Mouse (Mus musculus): ENCODE data around the gene Kif22. TPM values are rescaled to one million over a fixed set of nuclear protein-coding genes. Genes with fewer than 3 reads are reported as not detected.

Gene Kif22
- total and polyA plus RNA-seq, 3 experiments = 57.7 to 298 (median 119) TPM

DNA sequence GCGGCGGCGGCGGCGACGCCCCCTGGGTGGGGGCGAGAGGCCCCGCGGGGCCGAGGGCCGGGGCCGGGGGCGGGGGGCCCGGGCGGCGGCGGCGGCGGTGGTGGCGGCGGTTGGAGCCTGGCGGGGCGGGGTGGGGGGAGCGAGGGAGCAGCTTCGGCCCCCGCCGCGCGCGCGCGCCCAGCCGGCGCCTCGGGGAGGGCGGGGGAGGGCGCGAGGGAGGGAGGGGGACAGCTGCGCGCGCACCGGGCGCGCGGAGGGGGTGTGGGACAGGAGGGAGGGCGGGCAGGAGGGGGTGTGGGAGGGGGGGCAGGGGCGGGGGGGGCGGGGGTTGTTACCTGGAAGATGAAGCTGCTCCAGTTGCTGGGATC lies 15.7 kb downstream of the Kif22 start:
- TF ChIP-seq BHLHE40 (IDR thresholded peaks at IDR 0.05; ENCODE audit: borderline replicate concordance, low read depth, low read length) = no peak
- peak; percentile 20; the same call in 1 of the 2 replicates for TF ChIP-seq SIN3A (IDR thresholded peaks at IDR 0.05; ENCODE audit: low read length)
- Histone ChIP-seq H3K79me2 (ENCODE audit: control insufficient read depth, insufficient read depth, low read length, poor library complexity) (peaks cover 41% of the 10 kb centered on the region), H3K4me1 (ENCODE audit: control insufficient read depth in 1 of 2, insufficient read depth in 2 of 2, low read length in 2 of 2) (peaks cover 26 to 47% of the 10 kb centered on the region in 2 experiments), H3K9ac (ENCODE audit: control insufficient read depth, low read depth, low read length, poor library complexity, severe bottlenecking) (peak overlapping the region; percentile 97), H3K27ac (ENCODE audit: control insufficient read depth, low read depth, low read length) (peak overlapping the region; percentile 93), H3K9me3 (replicated peaks; ENCODE audit: insufficient read depth, low read length) (no peaks in the 10 kb centered on the region), H3K36me3 (ENCODE audit: control insufficient read depth in 1 of 2, insufficient read depth in 2 of 2, low read length in 2 of 2) (peaks cover 17 to 50% of the 10 kb centered on the region in 2 experiments), H3K27me3 (ENCODE audit: control insufficient read depth in 1 of 2, insufficient read depth in 2 of 2, low read length in 2 of 2) (no peaks in the 10 kb centered on the region), H3K4me3 (ENCODE audit: control insufficient read depth in 1 of 2, insufficient read depth in 1 of 2, low read depth in 2 of 2, low read length in 2 of 2) (no peak overlapping the region; a peak in 1 of 4 replicates)
- DNase-seq (ENCODE audit: low read depth, low spot score) = no peak

DNA sequence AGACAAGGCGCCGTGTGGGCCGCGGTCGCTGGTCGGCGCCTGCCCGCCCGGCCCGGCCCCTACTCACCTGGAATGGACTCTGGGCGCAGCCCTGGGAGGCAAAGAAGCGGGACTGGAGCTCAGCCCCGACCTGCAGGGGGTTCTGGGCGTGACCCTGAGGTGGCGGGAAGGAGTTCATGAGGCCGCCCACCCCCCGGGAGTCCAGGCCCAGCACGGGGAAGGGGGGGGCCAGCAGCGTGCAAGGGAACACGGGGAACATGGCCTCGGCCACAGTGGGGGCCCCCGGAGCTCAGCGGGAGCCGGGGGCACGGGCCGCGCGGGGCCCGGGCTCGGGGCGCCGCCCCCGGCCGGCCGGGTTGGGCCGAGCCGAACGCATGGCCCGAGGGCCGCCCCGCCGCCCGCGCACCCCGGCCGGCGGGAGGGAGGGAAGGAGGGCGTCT lies 16.1 kb downstream of the Kif22 start:
- Histone ChIP-seq H3K27ac (ENCODE audit: control insufficient read depth, low read depth, low read length) (peak overlapping the region; percentile 93), H3K9ac (ENCODE audit: control insufficient read depth, low read depth, low read length, poor library complexity, severe bottlenecking) (peak overlapping the region; percentile 97), H3K9me3 (replicated peaks; ENCODE audit: insufficient read depth, low read length) (no peaks in the 10 kb centered on the region), H3K4me3 (ENCODE audit: control insufficient read depth in 1 of 2, insufficient read depth in 1 of 2, low read depth in 2 of 2, low read length in 2 of 2) (peak overlapping the region; percentile 59 to 86; a peak in 3 of 4 replicates), H3K79me2 (ENCODE audit: control insufficient read depth, insufficient read depth, low read length, poor library complexity) (peaks cover 41% of the 10 kb centered on the region), H3K4me1 (ENCODE audit: control insufficient read depth in 1 of 2, insufficient read depth in 2 of 2, low read length in 2 of 2) (peaks cover 22 to 44% of the 10 kb centered on the region in 2 experiments), H3K27me3 (ENCODE audit: control insufficient read depth in 1 of 2, insufficient read depth in 2 of 2, low read length in 2 of 2) (no peaks in the 10 kb centered on the region), H3K36me3 (ENCODE audit: control insufficient read depth in 1 of 2, insufficient read depth in 2 of 2, low read length in 2 of 2) (peaks cover 15 to 46% of the 10 kb centered on the region in 2 experiments)
- peak; percentile 85 for DNase-seq (ENCODE audit: low read depth, low spot score)
- peak; percentile 52 for TF ChIP-seq NELFE (IDR thresholded peaks at IDR 0.05; ENCODE audit: low read depth, low read length)
- peak; percentile 49; the same call in 1 of the 2 replicates for TF ChIP-seq HCFC1 (IDR thresholded peaks at IDR 0.05; ENCODE audit: low read depth, low read length)
- no peak; the same call in 1 of the 2 replicates for TF ChIP-seq MAX (IDR thresholded peaks at IDR 0.05; ENCODE audit: low read length)
- TF ChIP-seq TCF12 (IDR thresholded peaks at IDR 0.05; ENCODE audit: low read depth, low read length) = peak; percentile 36
- TF ChIP-seq GATA1 (IDR thresholded peaks at IDR 0.05; ENCODE audit: low read depth, low read length) = no peak
- TF ChIP-seq POLR2AphosphoS2 (IDR thresholded peaks at IDR 0.05; ENCODE audit: low read length) = no peak; the same call in 1 of the 2 replicates
- TF ChIP-seq EP300 (IDR thresholded peaks at IDR 0.05; ENCODE audit: low read depth in 1 of 2, low read length in 2 of 2) = no peak; a peak in 1 of 4 replicates
- no peak for TF ChIP-seq MEF2A (IDR thresholded peaks at IDR 0.05; ENCODE audit: extremely low read depth, insufficient replicate concordance, low read depth, low read length, poor library complexity, severe bottlenecking)
- no peak for TF ChIP-seq SMC3 (IDR thresholded peaks at IDR 0.05; ENCODE audit: low read depth, low read length)
- no peak for TF ChIP-seq ZKSCAN1 (IDR thresholded peaks at IDR 0.05; ENCODE audit: low read depth, low read length)
- no peak for TF ChIP-seq RAD21 (IDR thresholded peaks at IDR 0.05; ENCODE audit: low read depth, low read length)
- no peak for TF ChIP-seq RCOR1 (IDR thresholded peaks at IDR 0.05; ENCODE audit: low read depth, low read length)
- no peak for TF ChIP-seq NRF1 (IDR thresholded peaks at IDR 0.05; ENCODE audit: insufficient read depth, low read depth, low read length, poor library complexity, severe bottlenecking)
- TF ChIP-seq TBP (IDR thresholded peaks at IDR 0.05; ENCODE audit: low read depth, low read length) = 0 out of 2 replicates have a peak, but pooled peaks have one; percentile 53
- TF ChIP-seq MAZ (IDR thresholded peaks at IDR 0.05; ENCODE audit: low read depth, low read length) = no peak; the same call in 1 of the 2 replicates
- TF ChIP-seq POLR2A (IDR thresholded peaks at IDR 0.05; ENCODE audit: control insufficient read depth in 1 of 2, insufficient read depth in 1 of 2, low read depth in 1 of 2, low read length in 2 of 2, poor library complexity in 1 of 2) = peak; percentile 42 to 66; a peak in 3 of 4 replicates
- TF ChIP-seq POLR2AphosphoS5 (IDR thresholded peaks at IDR 0.05; ENCODE audit: borderline replicate concordance, low read depth, low read length) = no peak
- TF ChIP-seq MXI1 (IDR thresholded peaks at IDR 0.05; ENCODE audit: low read depth, low read length) = peak; percentile 5; the same call in 1 of the 2 replicates
- peak; percentile 48; the same call in 1 of the 2 replicates for TF ChIP-seq ZMIZ1 (IDR thresholded peaks at IDR 0.05; ENCODE audit: low read depth, low read length)
- TF ChIP-seq MYC (IDR thresholded peaks at IDR 0.05; ENCODE audit: low read depth, low read length) = no peak
- TF ChIP-seq BHLHE40 (IDR thresholded peaks at IDR 0.05; ENCODE audit: borderline replicate concordance, low read depth, low read length) = no peak
- peak; percentile 19; the same call in 1 of the 2 replicates for TF ChIP-seq SIN3A (IDR thresholded peaks at IDR 0.05; ENCODE audit: low read length)
- TF ChIP-seq CHD1 (IDR thresholded peaks at IDR 0.05; ENCODE audit: low read depth, low read length) = no peak
- no peak for TF ChIP-seq CTCF (IDR thresholded peaks at IDR 0.05 in 2 of 3, conservative IDR thresholded peaks at IDR 0.05 in 1 of 3; ENCODE audit: control insufficient read depth in 1 of 3, insufficient read depth in 1 of 3, low read depth in 2 of 3, low read length in 3 of 3, poor library complexity in 1 of 3, severe bottlenecking in 1 of 3)
- TF ChIP-seq TAL1 (IDR thresholded peaks at IDR 0.05; ENCODE audit: low read length) = no peak
- no peak for TF ChIP-seq CHD2 (IDR thresholded peaks at IDR 0.05; ENCODE audit: low read length)
- TF ChIP-seq ZNF384 (IDR thresholded peaks at IDR 0.05; ENCODE audit: low read depth, low read length) = no peak
- no peak for TF ChIP-seq USF2 (IDR thresholded peaks at IDR 0.05; ENCODE audit: borderline replicate concordance in 1 of 2, insufficient read depth in 1 of 2, low read depth in 1 of 2, low read length in 2 of 2)
- no peak for TF ChIP-seq ELF1 (IDR thresholded peaks at IDR 0.05; ENCODE audit: low read depth, low read length)
- TF ChIP-seq UBTF (IDR thresholded peaks at IDR 0.05; ENCODE audit: borderline replicate concordance, insufficient read depth, low read depth, low read length) = peak; percentile 84; the same call in 1 of the 2 replicates
